Mouse (Mus musculus) forebrain, postnatal 0 days (tissue): Measurements from ENCODE around the gene Slc17a7. TPM values are rescaled to one million over a fixed set of nuclear protein-coding genes. Genes with fewer than 3 reads are reported as not detected.
A peak's percentile ranks its signal among the peaks of the same experiment; 100 is the strongest.

Experiments
- ATAC-seq: fragments of 200-750 bp; cut with Nextera tagmentation; 2 replicates; pipeline ENCODE4 v1.8.0; 2017; ENCODE audit warnings: mild to moderate bottlenecking, moderate library complexity
- DNase-seq: peaks from one replicate; pipeline ENCODE4 v3.0.0-alpha.2; 2015
- H3K27ac ChIP-seq: fragments of 300-500 bp; sonication (generic); 2 replicates; pipeline ENCODE4 v1.5.1; 2014; ENCODE audit warnings: low read depth, mild to moderate bottlenecking, antibody characterized with exemption, low read length, moderate library complexity, mixed read lengths
- H3K27me3 ChIP-seq: fragments of 300-500 bp; sonication (generic); 2 replicates; pipeline ENCODE4 v1.6.1; 2014; ENCODE audit warnings: mild to moderate bottlenecking, low read length, mixed read lengths; ENCODE audit not compliant: insufficient read depth
- H3K36me3 ChIP-seq: fragments of 300-500 bp; sonication (generic); 2 replicates; pipeline ENCODE4 v1.6.1; 2014; ENCODE audit warnings: mild to moderate bottlenecking, moderate library complexity; ENCODE audit not compliant: insufficient read depth
- H3K4me1 ChIP-seq: fragments of 300-500 bp; sonication (generic); 2 replicates; pipeline ENCODE4 v1.6.1; 2014; ENCODE audit warnings: antibody characterized with exemption; ENCODE audit not compliant: insufficient read depth
- H3K4me2 ChIP-seq: fragments of 300-500 bp; sonication (generic); 2 replicates; pipeline ENCODE4 v1.6.1; 2014; ENCODE audit warnings: low read depth, mild to moderate bottlenecking, moderate library complexity
- H3K4me3 ChIP-seq: fragments of 300-500 bp; sonication (generic); 2 replicates; pipeline ENCODE4 v1.5.1; 2014; ENCODE audit warnings: low read depth, low read length, mixed read lengths
- H3K9ac ChIP-seq: fragments of 300-500 bp; sonication (generic); 2 replicates; pipeline ENCODE4 v1.6.1; 2014; ENCODE audit warnings: mild to moderate bottlenecking
- H3K9me3 ChIP-seq: fragments of 300-500 bp; sonication (generic); 2 replicates; pipeline ENCODE4 v1.6.1; 2016; ENCODE audit warnings: low read length
- CTCF ChIP-seq: sonication (generic); IDR thresholded peaks from 2 replicates; pipeline ENCODE4 v1.5.1; 2016; ENCODE audit warnings: antibody characterized with exemption, control low read depth, low read depth
- WGBS: fragments of 180-500 bp; shearing (Covaris S2); extraction: QIAGEN DNeasy Blood & Tissue Kit; methylation state at CpG from one replicate; pipeline ENCODE4 v1.1.7; 2014; 5-methylcytosine and 5-hydroxymethylcytosine counted together
- polyA plus RNA-seq: library from polyadenylated mRNA; unstranded; fragments of >200 nt; fragmentation: Nextera tagmentation; extraction: Ambion mirVana; gene quantifications from 2 replicates; pipeline ENCODE4 v1.2.1, GENCODE M21; 2015
- total RNA-seq: library from RNA; depleted of rRNA; stranded (reverse); fragments of >200 nt; gene quantifications from 2 replicates; pipeline ENCODE4 v1.2.3, GENCODE M21; 2014; rRNA removed

Gene Slc17a7
- total RNA-seq (71.4 and 87.5 TPM in 2 replicates), polyA plus RNA-seq (47.6 and 50.3 TPM in 2 replicates)

GRCm38 (mm10) chr7:45163735-45164490 is at the start of gene Slc17a7:
Gene Slc17a7 (plus strand): TSS chr7:45163949.
- 2% methylated on average over 39 of the region's 41 CpGs for WGBS
- TF ChIP-seq CTCF: no peak
- Histone ChIP-seq H3K4me2 (peak within 1 kb of the TSS; percentile 62), H3K9ac (peak within 1 kb of the TSS; percentile 59), H3K36me3 (peaks cover 13% of the 10 kb centered on the region; the same call in 1 of the 2 replicates), H3K27me3 (peaks cover 14% of the 10 kb centered on the region), H3K9me3 (no peaks in the 10 kb centered on the region), H3K4me1 (peaks cover 6% of the 10 kb centered on the region; the same call in 1 of the 2 replicates), H3K27ac (peak within 1 kb of the TSS; percentile 75), H3K4me3 (peak within 1 kb of the TSS; percentile 47)
- no peak for ATAC-seq
- DNase-seq: no peak

GRCm38 (mm10) chr7:45117566-45117965 is 46.2 kb upstream of the Slc17a7 start:
- Histone ChIP-seq H3K27ac (no peak overlapping the region), H3K9me3 (no peaks in the 10 kb centered on the region), H3K4me1 (no peaks in the 10 kb centered on the region), H3K4me3 (no peak overlapping the region), H3K9ac (no peak overlapping the region), H3K4me2 (no peak overlapping the region), H3K27me3 (no peaks in the 10 kb centered on the region), H3K36me3 (peaks cover 47% of the 10 kb centered on the region)
- DNase-seq (no peak), ATAC-seq (no peak)
- 88% methylated on average over 8 of the region's 8 CpGs for WGBS
- TF ChIP-seq CTCF: no peak

- no peak for ATAC-seq
- H3K9me3 ChIP-seq: no peaks in the 10 kb centered on the region
- peaks cover 50% of the 10 kb centered on the region for H3K36me3 ChIP-seq
- no peaks in the 10 kb centered on the region for H3K27me3 ChIP-seq
- no peak overlapping the region for H3K4me3 ChIP-seq
- H3K4me1 ChIP-seq: peaks cover 6% of the 10 kb centered on the region
- 92% methylated on average over 6 of the region's 6 CpGs for WGBS
- no peak for TF ChIP-seq CTCF
- no peak overlapping the region for H3K9ac ChIP-seq
- DNase-seq: no peak
- no peak overlapping the region for H3K4me2 ChIP-seq
- no peak overlapping the region for H3K27ac ChIP-seq
Measured at GRCm38 (mm10) chr7:45118336-45118735, 45.4 kb upstream of the Slc17a7 start.

- Histone ChIP-seq H3K4me1 (peaks cover 11% of the 10 kb centered on the region), H3K4me3 (no peak overlapping the region), H3K4me2 (no peak overlapping the region), H3K9ac (no peak overlapping the region), H3K27me3 (no peaks in the 10 kb centered on the region), H3K27ac (no peak overlapping the region), H3K9me3 (no peaks in the 10 kb centered on the region), H3K36me3 (peaks cover 53% of the 10 kb centered on the region)
- no peak for TF ChIP-seq CTCF
- ATAC-seq: no peak
- WGBS: 78% methylated on average over 5 of the region's 5 CpGs
- no peak for DNase-seq
Measured at GRCm38 (mm10) chr7:45119780-45120709, 43.7 kb upstream of the Slc17a7 start.

- DNase-seq (no peak), ATAC-seq (no peak)
- Histone ChIP-seq H3K36me3 (peaks cover 67% of the 10 kb centered on the region), H3K27ac (no peak overlapping the region), H3K4me2 (no peak overlapping the region), H3K27me3 (no peaks in the 10 kb centered on the region), H3K9me3 (no peaks in the 10 kb centered on the region), H3K4me1 (peaks cover 11% of the 10 kb centered on the region), H3K4me3 (no peak overlapping the region), H3K9ac (no peak overlapping the region)
- 59% methylated on average over 8 of the region's 8 CpGs for WGBS
- TF ChIP-seq CTCF: no peak
Measured at GRCm38 (mm10) chr7:45121404-45121803, 42.3 kb upstream of the Slc17a7 start.

- no peak overlapping the region for H3K4me2 ChIP-seq
- H3K4me1 ChIP-seq: peaks cover 11% of the 10 kb centered on the region
- no peak overlapping the region for H3K4me3 ChIP-seq
- no peaks in the 10 kb centered on the region for H3K27me3 ChIP-seq
- no peak overlapping the region for H3K27ac ChIP-seq
- no peaks in the 10 kb centered on the region for H3K9me3 ChIP-seq
- DNase-seq: no peak
- peaks cover 73% of the 10 kb centered on the region for H3K36me3 ChIP-seq
- TF ChIP-seq CTCF: no peak
- ATAC-seq: no peak
- H3K9ac ChIP-seq: no peak overlapping the region
Measured at GRCm38 (mm10) chr7:45121966-45122365, 41.8 kb upstream of the Slc17a7 start.
